Mouse (Mus musculus) kidney, postnatal 0 days (tissue): ENCODE results near the gene Qk. TPM values are rescaled to one million over a fixed set of nuclear protein-coding genes. Genes with fewer than 3 reads are reported as not detected.

Experiments
- ATAC-seq: fragments of 200-750 bp; cut with Nextera tagmentation; replicated peaks from 2 replicates; pipeline ENCODE4 v1.8.0; 2017; ENCODE audit warnings: low read depth, moderate number of reproducible peaks, moderate TSS enrichment, moderate library complexity; ENCODE audit not compliant: low FRiP score
- DNase-seq: peaks from one replicate; pipeline ENCODE4 v3.0.0-alpha.2; 2016; ENCODE audit warnings: low spot score
- H3K27ac ChIP-seq: fragments of 300-500 bp; sonication (generic); 2 replicates; pipeline ENCODE4 v1.5.1; 2014; ENCODE audit warnings: mild to moderate bottlenecking
- H3K27me3 ChIP-seq: fragments of 300-500 bp; sonication (generic); 2 replicates; pipeline ENCODE4 v1.6.1; 2014; ENCODE audit warnings: low read length, mixed read lengths; ENCODE audit not compliant: insufficient read depth
- H3K36me3 ChIP-seq: fragments of 300-500 bp; sonication (generic); 2 replicates; pipeline ENCODE4 v1.6.1; 2014; ENCODE audit warnings: low read length, mixed read lengths; ENCODE audit not compliant: insufficient read depth
- H3K4me1 ChIP-seq: fragments of 300-500 bp; sonication (generic); replicated peaks from 2 replicates; pipeline ENCODE4 v1.6.1; 2014; ENCODE audit warnings: antibody characterized with exemption, low read length, mixed read lengths; ENCODE audit not compliant: insufficient read depth
- H3K4me2 ChIP-seq: fragments of 300-500 bp; sonication (generic); 2 replicates; pipeline ENCODE4 v1.6.1; 2014; ENCODE audit warnings: mild to moderate bottlenecking, low read length, moderate library complexity, mixed read lengths
- H3K4me3 ChIP-seq: fragments of 300-500 bp; sonication (generic); replicated peaks from 2 replicates; pipeline ENCODE4 v1.5.1; 2014; ENCODE audit warnings: low read depth, low read length
- H3K9ac ChIP-seq: fragments of 300-500 bp; sonication (generic); 2 replicates; pipeline ENCODE4 v1.6.1; 2014; ENCODE audit warnings: low read depth, low read length
- H3K9me3 ChIP-seq: fragments of 300-500 bp; sonication (generic); replicated peaks from 2 replicates; pipeline ENCODE4 v1.6.1; 2016; ENCODE audit warnings: low read length, inconsistent platforms, mixed read lengths
- CTCF ChIP-seq: IDR thresholded peaks from 2 replicates; pipeline ENCODE4 v1.5.1; 2016; ENCODE audit warnings: antibody characterized with exemption, low read depth, mild to moderate bottlenecking, moderate library complexity
- WGBS: fragments of 180-500 bp; shearing (Covaris S2); extraction: QIAGEN DNeasy Blood & Tissue Kit; methylation state at CpG from one replicate; pipeline ENCODE4 v1.1.7; 2014; 5-methylcytosine and 5-hydroxymethylcytosine counted together
- polyA plus RNA-seq: library from polyadenylated mRNA; unstranded; fragments of >200 nt; fragmentation: Nextera tagmentation; extraction: Ambion mirVana; gene quantifications from 2 replicates; pipeline ENCODE4 v1.2.1, GENCODE M21; 2015

Qk gene
- polyA plus RNA-seq, 1 experiment from 2014 or later: 30.3 TPM

DNA sequence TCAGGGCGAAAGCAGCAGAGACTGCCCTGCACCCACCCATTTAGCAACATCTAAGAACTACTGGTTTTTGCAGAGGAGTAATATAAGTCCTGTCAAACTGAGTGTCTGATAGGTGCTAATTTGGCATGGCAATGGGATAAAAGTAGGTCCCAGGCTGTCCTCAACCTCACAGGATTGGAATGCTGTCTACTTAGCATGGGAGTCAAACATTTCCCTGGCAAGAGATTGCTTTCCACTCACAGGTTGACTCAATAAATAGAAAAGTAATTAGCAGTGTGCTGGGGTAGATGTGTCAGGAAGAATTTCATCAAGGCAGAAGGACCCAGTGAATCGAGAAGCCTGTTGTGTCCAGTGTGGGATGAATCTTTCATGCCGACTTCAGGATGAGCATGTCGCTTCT is 41.1 kb upstream of the Qk start:
- DNase-seq (peak; percentile 27), ATAC-seq (no peak)
- Histone ChIP-seq H3K27ac (0 out of 2 replicates have a peak overlapping the region, but pooled peaks have one; percentile 25), H3K36me3 (no peaks in the 10 kb centered on the region), H3K4me3 (no peak overlapping the region), H3K9ac (no peak overlapping the region), H3K27me3 (no peaks in the 10 kb centered on the region), H3K4me1 (no peaks in the 10 kb centered on the region), H3K4me2 (no peak overlapping the region), H3K9me3 (no peaks in the 10 kb centered on the region)
- WGBS: 62% methylated on average over 4 of the region's 4 CpGs
- no peak for TF ChIP-seq CTCF

DNA sequence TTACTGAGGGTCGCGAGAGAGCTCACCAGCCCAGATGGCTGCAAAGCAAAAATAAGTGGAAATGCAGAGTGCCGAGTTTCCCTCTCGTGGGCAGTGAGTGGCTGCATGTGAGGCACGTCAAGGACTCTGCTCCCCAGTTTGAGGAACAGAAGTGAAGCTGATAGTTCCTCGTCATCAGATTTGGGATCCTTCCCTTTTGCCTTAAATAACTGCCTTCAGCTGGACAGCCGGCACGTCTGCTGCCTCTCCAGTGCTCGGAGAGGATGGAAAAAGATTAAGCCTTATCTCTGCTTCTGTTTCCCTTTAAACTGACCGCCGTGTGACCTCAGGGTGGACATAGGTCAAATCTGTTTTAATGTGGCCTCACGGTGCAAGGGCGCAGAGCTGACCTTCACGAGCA is 39.8 kb upstream of the Qk start:
- no peaks in the 10 kb centered on the region for H3K4me1 ChIP-seq
- H3K27me3 ChIP-seq: no peaks in the 10 kb centered on the region
- H3K4me2 ChIP-seq: no peak overlapping the region
- no peak overlapping the region for H3K27ac ChIP-seq
- H3K36me3 ChIP-seq: no peaks in the 10 kb centered on the region
- DNase-seq: no peak
- no peaks in the 10 kb centered on the region for H3K9me3 ChIP-seq
- no peak overlapping the region for H3K9ac ChIP-seq
- no peak for ATAC-seq
- WGBS: 72% methylated on average over 14 of the region's 14 CpGs
- no peak for TF ChIP-seq CTCF
- no peak overlapping the region for H3K4me3 ChIP-seq

DNA sequence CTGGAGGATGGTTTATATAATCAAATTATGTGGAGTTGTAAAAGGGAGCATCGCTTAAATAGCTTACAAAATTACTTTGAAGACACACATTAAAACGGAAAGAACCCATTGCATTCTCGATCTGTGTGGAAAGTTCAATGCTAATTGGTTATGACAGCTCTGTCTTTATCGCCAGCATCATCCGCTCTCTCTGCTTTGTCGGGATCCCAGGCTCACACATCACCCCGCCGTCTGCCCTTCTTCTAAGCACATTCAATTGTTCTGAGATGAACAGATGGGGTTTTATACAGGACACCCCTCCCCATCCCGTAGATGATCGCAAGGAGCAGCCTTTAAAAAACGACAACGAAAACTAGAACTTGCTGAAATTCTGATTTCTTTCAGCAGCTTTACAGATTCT is 37.7 kb upstream of the Qk start:
- Histone ChIP-seq H3K27ac (no peak overlapping the region), H3K4me1 (no peaks in the 10 kb centered on the region), H3K9me3 (no peaks in the 10 kb centered on the region), H3K9ac (no peak overlapping the region), H3K27me3 (no peaks in the 10 kb centered on the region), H3K36me3 (no peaks in the 10 kb centered on the region), H3K4me3 (no peak overlapping the region), H3K4me2 (no peak overlapping the region)
- no peak for DNase-seq
- no peak for ATAC-seq
- WGBS: 88% methylated on average over 12 of the region's 12 CpGs
- TF ChIP-seq CTCF: no peak

DNA sequence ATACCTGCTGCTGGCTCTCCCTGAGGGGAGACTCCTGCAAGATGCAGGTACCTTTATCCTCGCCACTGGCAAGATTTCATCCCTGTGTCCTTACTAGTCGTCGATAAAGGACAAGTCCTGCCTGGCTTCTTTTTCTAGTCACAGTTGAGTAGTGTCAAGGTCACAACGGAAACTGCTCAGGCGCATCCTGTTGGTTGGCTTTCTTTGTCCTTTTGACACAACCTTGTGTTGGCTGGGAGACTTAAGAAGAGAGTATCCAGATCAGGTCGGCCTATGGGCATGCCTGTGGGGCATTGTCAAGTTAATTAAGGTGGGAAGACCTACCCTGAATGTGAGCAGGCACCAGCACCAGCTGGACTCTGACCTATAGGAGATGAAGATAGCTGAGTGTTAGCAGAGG is 36.6 kb upstream of the Qk start:
- H3K4me1 ChIP-seq: no peaks in the 10 kb centered on the region
- 24% methylated on average over 6 of the region's 6 CpGs for WGBS
- TF ChIP-seq CTCF: no peak
- no peaks in the 10 kb centered on the region for H3K36me3 ChIP-seq
- no peak overlapping the region for H3K4me3 ChIP-seq
- H3K27ac ChIP-seq: no peak overlapping the region
- H3K27me3 ChIP-seq: no peaks in the 10 kb centered on the region
- H3K9ac ChIP-seq: no peak overlapping the region
- no peaks in the 10 kb centered on the region for H3K9me3 ChIP-seq
- H3K4me2 ChIP-seq: no peak overlapping the region
- no peak for DNase-seq
- no peak; the same call in 1 of the 2 replicates for ATAC-seq

DNA sequence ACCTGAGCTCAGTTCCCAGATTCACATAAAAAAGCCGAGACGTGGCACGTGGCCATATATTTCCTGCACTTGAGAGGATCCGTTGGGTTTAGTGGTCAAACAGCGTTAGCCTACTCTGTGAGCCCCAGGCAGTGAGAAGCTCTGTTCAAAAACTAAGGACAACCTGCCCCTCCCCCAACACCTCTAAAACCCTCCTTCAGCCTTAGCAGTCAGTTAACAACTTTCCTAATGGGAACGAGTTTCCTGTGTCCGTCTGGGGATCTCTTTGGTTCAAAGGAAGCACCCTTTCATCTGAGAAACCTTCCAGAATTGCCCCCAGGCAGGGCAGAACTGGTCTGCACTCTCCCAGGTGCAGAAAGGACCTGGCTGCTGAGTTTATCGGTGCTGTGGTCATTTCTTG is 36.1 kb upstream of the Qk start:
- TF ChIP-seq CTCF: no peak
- Histone ChIP-seq H3K27ac (no peak overlapping the region), H3K9me3 (no peaks in the 10 kb centered on the region), H3K4me3 (no peak overlapping the region), H3K9ac (no peak overlapping the region), H3K36me3 (no peaks in the 10 kb centered on the region), H3K4me2 (no peak overlapping the region), H3K4me1 (no peaks in the 10 kb centered on the region), H3K27me3 (no peaks in the 10 kb centered on the region)
- DNase-seq (peak; percentile 25), ATAC-seq (no peak)
- 11% methylated on average over 8 of the region's 8 CpGs for WGBS

DNA sequence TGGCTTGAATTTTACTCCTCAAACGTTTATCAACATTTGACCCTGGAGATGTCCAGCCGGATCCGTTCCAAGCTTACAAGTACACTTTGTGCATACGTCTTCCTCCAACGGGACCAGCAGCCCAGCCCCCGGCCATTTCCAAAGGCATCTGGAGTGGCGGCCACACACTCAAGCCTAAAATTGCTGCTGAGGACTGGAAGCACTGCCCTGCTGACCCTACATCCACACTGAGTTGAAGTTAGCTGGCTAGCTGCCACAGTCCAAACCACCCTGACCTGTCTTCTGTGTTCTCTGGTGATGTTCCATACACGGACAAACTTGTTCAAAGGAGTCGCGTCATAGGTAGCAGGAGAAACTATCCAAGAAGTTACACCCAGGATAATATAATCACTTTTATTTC is 18.6 kb upstream of the Qk start:
- Histone ChIP-seq H3K4me3 (no peak overlapping the region), H3K4me1 (peaks cover 8% of the 10 kb centered on the region; the same call in 1 of the 2 replicates), H3K9me3 (no peaks in the 10 kb centered on the region), H3K4me2 (no peak overlapping the region), H3K9ac (no peak overlapping the region), H3K27me3 (no peaks in the 10 kb centered on the region), H3K27ac (0 out of 2 replicates have a peak overlapping the region, but pooled peaks have one; percentile 34), H3K36me3 (no peaks in the 10 kb centered on the region)
- TF ChIP-seq CTCF: no peak
- 45% methylated on average over 10 of the region's 10 CpGs for WGBS
- DNase-seq (no peak), ATAC-seq (no peak)

DNA sequence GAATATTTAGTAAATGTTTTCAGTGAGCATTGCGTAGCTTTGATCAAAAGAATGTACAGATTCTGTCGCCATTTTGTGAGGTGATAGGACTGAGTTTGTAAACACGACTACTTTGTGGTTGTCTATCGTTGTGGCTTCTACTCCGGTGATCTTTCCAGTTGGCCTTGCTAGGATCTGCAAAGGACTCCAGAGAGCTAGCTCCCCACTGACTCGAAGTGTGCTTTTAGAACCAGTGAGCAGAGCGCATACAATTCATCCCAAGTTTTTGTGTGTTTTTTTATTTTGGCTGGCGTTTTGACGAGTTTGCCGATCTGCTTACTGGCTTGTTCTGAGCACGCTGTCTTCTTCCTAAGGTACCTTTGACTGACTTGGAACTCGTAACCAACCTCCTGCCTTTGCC is 16.9 kb upstream of the Qk start:
- WGBS: 84% methylated on average over 12 of the region's 12 CpGs
- no peak overlapping the region for H3K9ac ChIP-seq

More for the DNA sequence above, 16.9 kb upstream of the Qk start:
- H3K4me3 ChIP-seq: no peak overlapping the region
- DNase-seq (no peak), ATAC-seq (no peak)
- no peak overlapping the region for H3K27ac ChIP-seq
- TF ChIP-seq CTCF: no peak
- H3K4me1 ChIP-seq: peaks cover 8% of the 10 kb centered on the region; the same call in 1 of the 2 replicates
- no peaks in the 10 kb centered on the region for H3K9me3 ChIP-seq
- H3K36me3 ChIP-seq: no peaks in the 10 kb centered on the region
- H3K27me3 ChIP-seq: no peaks in the 10 kb centered on the region
- no peak overlapping the region for H3K4me2 ChIP-seq
